Mouse (Mus musculus) cerebellum, adult 8-10 months (tissue): ENCODE results near the gene Tmem51.
"Not testable (repeated sequence)": the region's sequence is repeated elsewhere in the genome, so short reads cannot be mapped to it uniquely, and the experiment has no call there.

Experiments used
- DNase-seq: peaks from one replicate; pipeline ENCODE4 v3.0.0; 2022

Tmem51 gene

DNA sequence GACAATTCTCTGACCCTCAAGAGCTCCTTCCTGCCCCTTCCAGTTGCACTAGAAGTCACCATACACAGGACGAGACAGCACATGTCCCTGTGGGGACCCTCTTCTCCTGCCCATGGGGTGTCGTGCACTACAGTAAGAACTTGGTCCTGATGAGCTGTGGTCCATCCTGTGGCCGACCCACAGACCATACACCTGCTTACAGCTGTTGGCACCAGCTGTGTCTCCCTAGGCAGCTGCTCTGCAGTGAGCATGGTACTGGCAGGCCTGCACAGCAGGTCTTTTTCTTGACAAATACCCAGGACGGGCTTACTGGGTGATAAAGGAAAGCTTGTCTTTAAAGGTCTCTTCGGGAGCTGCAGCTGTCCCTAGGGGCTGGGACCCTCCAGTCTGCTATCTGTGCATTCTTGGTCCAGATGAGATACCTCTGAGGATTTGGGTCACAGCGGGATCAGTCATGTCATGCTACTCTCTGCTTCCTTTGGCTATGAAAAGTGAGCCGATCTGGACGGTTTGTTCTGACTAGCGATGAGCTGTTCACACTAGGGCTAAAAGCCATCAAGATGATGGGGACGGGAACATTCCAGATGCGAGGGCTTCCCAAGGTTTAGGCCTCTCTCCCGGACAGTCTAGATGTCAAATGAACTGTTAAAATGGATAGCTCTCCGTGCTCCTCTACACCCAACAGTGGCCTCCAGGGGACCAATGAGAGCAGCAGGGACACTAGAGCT, 24.8 kb downstream of the Tmem51 start:
- no peak for DNase-seq

DNA sequence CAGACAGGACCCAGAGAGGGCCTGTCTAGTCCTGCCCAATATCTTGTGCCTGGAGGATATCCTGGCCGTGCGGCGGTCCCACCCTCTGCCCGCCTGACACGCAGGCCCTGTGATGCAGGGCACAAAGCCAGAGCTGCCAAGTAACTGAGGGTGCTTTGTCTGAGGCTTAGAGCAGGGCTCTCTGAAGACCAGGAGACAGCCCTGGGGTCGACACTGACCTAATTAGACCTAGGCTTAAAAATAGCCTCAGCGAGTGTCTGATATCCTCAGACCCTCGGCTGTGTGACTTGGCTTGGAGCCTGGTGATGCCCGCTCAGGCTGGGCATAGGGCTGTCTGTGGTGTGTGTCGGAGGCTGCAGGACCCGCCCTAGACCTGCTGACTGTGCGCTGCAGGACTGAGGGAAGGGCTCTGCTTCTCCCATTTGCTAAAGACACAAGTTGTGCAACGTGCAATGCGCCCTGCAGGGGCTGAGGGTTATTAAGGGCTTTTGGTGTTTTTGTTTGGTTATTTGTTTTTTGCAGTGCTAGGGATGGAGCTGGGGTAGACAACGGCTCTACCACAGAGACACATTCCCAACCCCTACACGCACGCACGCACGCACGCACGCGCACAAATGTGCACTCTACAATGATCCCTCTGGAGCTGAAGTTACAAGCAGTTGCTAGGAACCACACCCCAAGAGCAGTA, 26.4 kb downstream of the Tmem51 start:
- DNase-seq = peak; percentile 58

DNA sequence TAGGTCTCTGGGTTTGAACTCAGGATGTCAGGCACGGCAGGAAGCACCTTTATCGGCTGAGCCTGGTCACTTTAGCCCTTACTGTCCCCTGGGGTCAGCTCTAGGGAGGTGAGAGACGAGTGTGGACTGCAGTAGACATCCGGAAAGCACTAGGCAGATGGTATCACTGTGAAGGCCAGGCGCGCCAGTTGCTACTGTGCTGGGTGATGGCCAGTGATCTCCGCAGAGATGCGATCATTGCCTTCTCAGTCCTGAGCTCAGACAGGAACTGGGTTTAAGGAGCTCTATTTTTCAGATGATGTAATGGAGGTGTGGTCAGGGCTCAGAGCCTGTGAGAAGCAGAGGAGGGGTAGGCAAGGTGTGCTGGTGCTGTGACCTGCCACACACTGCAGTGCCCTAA, 28.5 kb downstream of the Tmem51 start:
- peak; percentile 78 for DNase-seq

DNA sequence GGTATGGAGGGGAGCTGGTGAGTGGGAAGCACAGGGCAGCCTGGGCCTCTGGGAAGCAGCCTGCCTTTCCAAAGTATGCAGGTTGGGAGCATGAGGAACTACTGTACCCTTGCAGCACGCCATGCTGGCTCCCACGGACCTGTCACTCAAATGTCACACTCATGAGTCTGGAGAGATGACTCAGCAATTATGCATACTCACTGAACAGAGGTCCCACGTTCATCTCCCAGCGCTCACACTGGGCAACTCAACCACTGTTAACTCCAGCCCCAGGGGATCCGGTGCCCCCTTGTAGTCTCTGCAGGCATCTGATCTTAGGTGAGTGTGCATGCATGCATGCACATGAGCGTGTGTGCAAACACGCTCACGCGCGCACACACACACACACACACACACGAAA, 29.5 kb downstream of the Tmem51 start:
- DNase-seq = no peak

DNA sequence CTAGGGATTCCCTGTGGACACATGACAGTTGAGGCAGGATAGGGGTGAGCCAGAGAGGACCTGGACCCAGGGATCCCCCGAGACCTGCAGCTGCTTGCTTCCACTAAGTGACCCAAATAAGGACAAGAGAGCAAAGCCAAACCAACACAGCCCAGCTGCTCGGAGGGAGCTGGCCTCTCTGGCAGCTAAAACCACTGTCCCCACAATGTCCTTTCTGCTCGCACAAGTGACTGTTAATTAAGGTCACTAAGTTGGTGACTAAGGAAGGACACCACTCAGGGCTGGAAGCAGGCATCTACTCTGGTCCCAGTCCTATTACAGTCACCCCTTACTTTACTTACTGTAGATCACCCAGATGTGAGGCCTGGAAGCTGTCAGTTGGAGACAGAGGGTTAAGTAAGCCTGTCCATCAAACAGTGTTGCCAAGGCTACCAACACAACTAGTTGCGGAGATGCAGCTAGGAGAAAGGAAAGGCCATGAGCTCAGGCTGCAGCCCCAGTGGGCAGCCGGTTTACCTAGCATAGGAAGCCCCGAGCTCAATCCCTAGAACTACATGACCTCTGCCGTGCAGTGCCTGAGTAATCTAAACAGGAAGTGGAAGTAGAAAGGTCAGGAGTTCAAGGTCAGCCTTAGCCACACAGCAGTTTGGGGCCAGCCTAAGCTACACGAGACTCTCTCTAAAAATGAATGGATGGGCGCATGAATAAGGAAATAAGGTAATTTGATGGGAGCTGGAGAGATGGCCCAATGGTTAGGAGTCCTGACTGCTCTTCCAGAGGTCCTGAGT, 30.2 kb downstream of the Tmem51 start:
- no peak for DNase-seq

DNA sequence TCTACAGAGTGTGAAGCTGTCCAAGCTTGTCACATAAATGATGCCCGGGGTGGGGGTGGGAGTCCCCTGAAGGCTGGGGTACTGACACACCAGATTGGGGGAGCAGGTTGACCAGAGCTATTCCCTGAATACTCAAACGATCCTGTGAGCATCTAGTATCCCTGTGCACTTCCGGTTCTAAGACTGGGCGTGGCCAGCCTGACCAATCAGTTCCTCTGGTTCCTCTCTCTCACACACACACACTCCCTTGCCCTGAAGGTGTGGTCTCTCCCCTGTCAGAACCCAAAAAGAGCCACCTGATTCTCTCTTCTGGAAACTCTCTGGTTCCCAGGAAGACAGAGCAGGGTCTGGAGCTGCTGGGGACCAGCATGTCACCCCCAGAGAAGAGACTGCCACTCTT, 30.8 kb downstream of the Tmem51 start:
- DNase-seq = no peak

DNA sequence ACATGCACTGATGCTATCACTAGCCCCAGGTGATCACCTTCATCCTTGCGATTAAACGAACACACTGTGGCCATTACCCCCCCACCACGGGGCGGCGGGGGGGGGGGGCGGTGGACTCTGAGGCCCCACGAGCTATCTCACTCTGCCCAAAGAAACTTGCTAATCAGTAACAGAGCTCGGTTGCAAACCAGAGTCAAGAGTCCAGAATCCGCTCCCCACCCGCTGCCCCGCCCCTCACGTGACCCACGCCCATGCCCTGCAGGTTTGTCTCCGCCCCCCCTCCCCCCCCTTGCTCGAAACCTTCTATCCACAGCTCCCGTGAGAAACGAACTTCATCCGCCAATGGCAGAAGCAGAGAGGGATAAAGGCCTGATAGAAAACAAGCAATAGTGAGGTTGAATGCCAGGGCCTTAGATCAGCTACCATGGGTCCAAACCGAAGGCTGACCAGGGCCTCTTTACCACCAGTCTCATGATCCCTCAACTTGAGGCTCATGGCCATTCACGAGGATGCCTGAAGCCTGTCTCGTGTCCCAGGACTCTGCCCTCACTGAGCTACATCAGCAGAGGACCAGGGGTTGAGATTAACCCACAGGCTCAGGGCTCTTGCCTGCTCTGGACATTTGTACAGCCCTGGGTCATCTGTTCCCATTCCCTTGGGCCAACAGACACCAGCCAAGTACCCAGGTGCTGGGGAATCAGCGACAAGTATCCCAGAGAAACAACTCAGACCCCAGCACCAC, 31.5 kb downstream of the Tmem51 start:
- DNase-seq = no peak

DNA sequence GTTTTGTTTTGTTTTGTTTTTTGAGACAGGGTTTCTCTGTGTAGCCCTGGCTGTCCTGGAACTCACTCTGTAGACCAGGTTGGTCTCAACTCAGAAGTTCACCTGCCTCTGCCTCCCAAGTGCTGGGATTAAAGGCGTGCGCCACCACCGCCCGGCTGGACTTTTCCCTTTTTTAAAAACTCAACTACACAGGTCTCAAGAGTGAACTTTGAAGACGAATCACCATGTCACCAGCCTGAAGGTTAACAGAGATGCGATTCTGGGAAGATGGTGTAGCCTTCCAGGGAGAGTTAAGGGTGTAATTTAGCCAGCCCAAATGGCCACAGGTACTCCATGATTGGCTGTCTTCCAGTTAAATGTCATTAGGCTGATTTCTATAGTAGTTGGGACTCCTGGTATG, 32.2 kb downstream of the Tmem51 start:
- not testable (repeated sequence) for DNase-seq

DNA sequence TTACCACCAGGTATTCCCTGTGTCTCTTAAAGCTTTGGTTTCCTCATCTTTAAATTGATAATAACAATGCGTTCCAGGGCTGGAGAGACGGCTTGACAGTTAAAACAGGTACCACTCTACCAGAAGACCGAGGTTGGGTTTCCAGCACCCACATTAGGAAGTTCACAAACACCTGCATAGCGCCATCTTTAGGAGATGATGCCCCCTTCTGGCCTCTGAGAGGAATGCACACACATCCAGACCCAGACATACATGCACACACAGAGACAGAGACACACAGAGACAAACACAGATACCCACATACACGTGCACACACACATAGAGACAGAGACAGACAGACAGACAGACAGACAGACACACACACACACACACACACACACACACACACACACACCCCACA, 34.1 kb downstream of the Tmem51 start:
- no peak for DNase-seq

DNA sequence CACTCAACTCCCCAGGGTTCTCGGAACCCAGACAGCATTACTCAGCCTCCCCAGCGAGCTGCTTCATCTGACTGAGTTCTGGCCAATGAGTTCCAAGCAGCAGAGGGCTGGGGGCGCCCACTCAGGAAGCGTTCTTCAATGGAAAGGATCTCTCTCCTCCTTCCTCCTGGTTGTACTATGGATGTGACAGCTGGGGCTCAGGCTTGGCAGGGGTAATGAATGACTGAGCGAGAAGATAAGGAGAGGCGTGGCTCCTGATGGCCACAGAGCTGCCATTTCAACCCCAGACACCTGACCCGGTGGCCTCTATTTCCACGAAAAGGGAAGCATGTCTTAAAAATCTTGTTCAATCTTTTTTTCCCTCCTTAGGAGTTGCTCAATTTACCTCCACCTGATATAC, 35.7 kb downstream of the Tmem51 start:
- DNase-seq = no peak

DNA sequence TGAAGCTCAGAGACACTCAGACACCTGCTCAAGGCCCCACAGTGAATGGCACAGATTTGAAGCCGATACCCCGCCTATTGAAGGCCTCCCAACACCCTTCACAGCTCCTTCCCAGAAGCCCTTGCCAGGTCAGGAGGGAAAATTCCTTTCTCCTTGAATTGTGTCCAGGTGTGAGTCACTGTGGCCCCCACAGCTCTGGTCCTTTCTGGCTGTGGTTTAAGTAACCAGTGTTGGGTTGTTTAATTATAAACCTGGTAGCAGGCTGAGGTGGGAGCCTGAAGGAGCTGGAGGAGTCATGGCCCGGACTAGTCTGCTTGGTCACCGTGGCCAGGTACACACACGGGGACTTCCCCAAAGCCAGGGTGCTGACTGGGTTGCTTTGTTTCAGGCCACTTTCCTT, 37.1 kb downstream of the Tmem51 start:
- no peak for DNase-seq

DNA sequence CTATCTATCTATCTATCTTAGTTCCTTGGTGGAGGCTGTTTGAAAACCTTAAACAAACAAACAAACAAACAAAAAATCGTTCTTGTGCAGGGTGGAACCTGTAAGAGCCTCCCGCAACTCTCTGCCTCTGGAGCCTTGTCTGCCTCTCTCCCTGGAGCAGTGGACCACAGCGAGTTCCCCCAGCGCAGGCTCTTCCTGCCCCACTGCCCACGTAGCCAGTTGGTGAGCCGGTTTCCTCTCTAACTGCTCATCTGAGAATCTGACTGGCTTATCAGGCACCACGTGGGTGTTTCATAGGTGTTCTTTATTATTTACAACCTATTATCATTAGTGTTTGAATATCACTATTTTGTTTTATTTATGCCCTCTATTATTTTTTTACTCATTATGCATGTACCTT, 37.6 kb downstream of the Tmem51 start:
- DNase-seq = no peak

DNA sequence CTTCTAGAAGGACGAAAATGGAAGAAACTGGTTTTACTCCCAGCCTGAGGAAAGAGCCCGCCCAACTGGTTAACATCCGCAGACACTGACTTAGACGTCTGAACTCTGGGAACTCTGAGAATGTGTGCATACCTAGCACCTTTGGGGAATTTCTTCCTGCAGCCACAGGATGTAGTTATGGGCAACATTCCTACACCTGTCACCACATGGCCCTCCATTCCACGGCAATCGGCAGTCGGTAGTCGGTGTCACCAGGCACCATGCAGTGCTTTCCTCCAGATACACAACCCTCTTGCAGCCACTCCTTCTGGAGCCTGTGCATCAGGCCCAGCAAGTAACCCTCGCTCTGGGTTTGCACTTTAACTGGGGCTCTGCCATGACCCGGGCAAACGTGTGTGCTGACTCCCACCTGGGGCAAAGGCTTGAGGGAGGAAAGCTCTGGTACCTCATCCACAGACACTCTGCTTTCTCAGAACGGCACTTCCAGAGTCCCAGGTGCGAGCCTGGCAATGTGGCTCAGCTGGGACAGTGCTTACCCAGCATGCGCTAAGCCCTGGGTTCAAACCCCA, 38.4 kb downstream of the Tmem51 start:
- DNase-seq = no peak

DNA sequence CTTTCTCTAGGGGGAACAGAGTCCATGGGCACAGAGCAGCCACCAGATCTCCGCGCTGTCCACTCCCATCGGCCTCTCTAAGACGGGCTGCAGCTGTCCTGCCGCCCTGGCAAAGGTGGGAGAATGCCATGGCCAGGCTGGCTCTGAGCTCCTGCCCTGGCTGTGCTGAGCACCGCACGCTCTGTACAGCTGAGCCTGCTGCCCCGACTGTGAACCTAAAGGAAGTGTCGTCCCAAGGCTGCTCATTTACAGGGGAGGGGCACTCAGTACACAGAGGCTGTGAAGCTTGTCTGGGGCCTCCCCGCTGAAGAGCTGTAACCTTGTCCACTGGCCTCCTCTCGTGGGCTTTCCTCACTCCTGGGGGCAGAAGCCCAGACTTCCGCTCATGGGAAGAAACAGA, 39.7 kb downstream of the Tmem51 start:
- DNase-seq = no peak

DNA sequence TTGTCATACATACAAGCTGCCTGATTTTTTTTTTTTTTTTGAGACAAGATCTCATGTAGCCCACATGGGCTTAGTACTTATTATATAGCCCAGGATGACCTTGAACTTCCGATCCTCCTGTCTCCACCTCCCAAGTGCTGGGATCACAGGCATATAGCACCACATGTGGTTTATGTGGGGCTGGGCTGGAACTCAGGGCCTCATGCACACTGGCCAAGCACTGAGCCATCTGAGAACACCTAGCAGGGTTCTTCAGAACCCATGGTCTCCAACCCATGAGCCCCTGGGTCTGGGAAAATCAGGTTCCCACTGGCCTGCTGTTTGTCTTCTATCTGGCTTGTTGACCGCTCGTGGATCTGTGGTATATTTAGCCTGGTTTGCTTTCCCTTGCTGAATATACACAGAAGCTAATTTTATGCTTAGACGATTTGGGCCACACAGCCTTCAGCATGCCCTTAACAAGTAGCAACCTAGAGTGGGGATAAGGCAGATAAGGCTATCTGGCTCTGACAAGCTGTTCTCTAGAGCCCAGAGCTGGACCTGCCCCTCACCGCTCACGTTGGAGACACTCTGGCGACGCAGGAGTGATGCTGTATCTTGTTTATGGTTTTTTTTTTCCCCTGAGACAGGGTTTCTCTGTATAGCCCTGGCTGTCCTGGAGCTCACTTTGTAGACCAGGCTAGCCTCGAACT, 44.3 kb downstream of the Tmem51 start:
- DNase-seq = no peak

DNA sequence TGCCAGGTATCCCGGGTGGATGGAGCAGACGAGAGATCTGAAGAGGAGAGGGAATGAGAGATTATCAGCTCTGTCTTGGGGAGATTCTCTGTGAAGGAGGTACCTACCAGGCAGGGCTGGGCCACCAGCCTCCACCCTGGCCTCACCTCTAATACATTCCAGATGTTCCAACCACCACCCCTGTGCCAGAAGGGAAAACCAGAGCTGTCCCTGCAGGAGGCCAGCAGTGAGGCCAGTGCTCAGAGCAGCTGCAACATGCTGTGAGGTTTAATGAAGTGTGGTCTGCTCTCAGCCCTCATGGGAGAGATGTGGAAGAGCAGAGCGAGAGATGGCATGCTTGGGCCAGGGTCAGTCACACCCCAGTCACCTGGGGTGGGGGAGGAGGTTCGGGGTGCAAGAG, 46.2 kb downstream of the Tmem51 start:
- DNase-seq = no peak

DNA sequence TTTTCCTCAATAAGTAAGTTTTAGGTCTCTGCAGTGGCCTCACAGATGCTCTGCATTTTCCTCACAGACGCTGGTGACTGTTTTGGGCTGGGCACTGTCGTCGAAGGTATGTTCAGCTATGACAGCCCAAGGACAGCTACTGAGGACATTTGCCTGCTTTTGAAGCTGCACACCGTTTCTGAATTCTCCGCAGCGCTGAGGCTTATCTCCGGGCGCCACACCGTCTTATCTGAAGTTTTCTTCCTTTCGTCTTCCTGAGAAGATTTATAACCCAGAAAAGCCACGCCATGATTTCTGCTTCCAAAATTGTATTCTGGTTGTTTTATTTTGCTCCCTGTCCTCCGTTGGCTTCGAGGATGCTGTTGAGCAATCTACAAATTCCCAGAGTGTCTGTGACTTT, 55.6 kb downstream of the Tmem51 start:
- DNase-seq = no peak

DNA sequence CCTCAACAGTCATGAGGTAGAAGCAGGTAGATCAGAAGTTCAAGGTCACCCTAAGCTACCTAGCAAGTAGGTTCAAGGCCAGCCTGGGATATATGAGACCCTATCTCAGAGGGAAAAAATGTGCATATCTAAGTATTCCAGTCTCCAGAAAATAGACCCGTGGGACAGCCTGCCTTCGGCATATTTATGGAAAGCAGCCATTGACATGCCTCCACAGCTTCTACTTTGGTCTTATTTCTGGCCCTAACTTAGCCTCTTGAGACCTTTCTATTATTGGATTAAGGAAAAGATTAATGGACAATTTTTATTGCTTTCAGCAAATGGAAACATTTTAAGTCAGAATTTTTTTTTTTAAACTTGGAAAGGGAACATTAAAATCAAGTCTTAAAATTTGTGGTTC, 57.1 kb downstream of the Tmem51 start:
- DNase-seq = no peak

DNA sequence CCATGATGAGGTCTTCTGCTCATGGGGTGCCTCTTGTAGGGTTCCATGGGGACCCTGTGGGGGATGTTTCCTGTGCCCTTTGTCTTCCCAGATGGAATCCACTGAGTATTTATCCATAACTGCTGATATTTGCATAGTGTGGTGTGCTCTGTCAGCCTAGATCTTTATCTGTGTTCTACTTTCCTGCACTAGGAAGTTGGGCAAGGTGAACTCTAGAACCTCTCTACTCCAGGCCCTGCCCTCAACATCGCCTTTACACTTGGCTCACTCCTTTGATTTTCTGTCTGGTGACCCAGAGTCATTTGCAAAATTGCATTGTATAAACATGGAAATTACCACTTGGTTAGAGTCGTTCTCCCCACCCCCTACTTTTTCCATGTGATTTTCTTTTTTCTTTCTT, 59.6 kb downstream of the Tmem51 start:
- no peak for DNase-seq

DNA sequence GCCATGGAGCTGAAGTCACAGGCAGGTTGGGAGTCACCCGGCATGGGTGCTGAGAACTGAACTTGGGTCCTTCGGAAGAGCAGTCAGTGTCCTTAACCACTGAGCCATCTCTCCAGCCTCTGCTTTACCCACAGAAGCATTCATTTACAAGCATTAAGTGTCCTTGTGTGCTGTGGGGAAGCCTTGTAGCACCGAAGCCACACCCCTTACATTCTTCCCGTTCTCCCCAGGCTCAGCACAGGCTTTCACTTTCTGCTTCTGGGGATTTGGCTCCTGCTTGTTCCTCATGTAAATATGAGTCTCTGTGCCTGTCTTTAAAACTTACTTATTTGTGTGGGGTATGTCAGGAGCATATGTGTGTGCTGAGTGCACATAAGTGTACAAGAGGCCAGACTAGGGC, 60.9 kb downstream of the Tmem51 start:
- DNase-seq = no peak

DNA sequence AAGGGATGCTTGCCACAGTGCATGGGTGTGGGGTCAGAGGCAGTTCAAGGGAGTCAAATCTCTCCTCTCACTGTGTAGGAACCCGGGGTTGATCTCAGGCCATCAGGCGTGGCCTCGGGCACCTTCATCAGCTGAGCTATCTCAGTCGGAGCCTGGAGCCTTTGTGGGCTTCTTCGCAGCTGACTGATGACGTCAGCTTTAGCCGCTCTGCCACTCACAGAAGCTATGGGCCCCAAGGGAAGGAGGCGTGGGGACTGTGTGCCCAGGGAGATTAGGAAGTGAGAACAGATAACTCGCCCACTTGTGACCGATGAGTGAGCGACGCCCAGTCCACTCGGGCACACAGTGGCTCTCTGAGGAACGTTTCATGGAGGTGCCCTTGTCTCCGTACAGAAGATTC, 66.4 kb downstream of the Tmem51 start:
- DNase-seq = no peak
